Mouse (Mus musculus): ENCODE data around the gene Fxyd2. TPM values are rescaled to one million over a fixed set of nuclear protein-coding genes. Genes with fewer than 3 reads are reported as not detected.
A peak's percentile ranks its signal among the peaks of the same experiment; 100 is the strongest.

Fxyd2 gene
- polyA plus RNA-seq, 1 experiment from 2014 or later = 2,959 TPM

GRCm38 (mm10) chr9:45429951-45430697 is 30.7 kb downstream of the Fxyd2 start:
- peak overlapping the region; percentile 53 for H3K4me2 ChIP-seq (ENCODE audit: low read length)
- H3K27ac ChIP-seq = no peak overlapping the region
- no peaks in the 10 kb centered on the region for H3K9me3 ChIP-seq (replicated peaks; ENCODE audit: low read length)
- no peaks in the 10 kb centered on the region for H3K36me3 ChIP-seq (ENCODE audit: insufficient read depth, low read length)
- DNase-seq (ENCODE audit: low spot score) (no peak), ATAC-seq (replicated peaks; ENCODE audit: low FRiP score, low read depth) (0 out of 2 replicates have a peak, but pooled peaks have one; percentile 25)
- 0 out of 2 replicates have a peak overlapping the region, but pooled peaks have one; percentile 31 for H3K9ac ChIP-seq (ENCODE audit: low read depth, low read length)
- peak overlapping the region; percentile 26 for H3K4me3 ChIP-seq (replicated peaks; ENCODE audit: low read depth, low read length)
- TF ChIP-seq CTCF (IDR thresholded peaks at IDR 0.05; ENCODE audit: low read depth) = no peak
- WGBS = 2% methylated on average over 50 of the region's 54 CpGs
- peaks cover 43% of the 10 kb centered on the region for H3K27me3 ChIP-seq (ENCODE audit: insufficient read depth, low read length)
- peaks cover 9% of the 10 kb centered on the region for H3K4me1 ChIP-seq (replicated peaks; ENCODE audit: insufficient read depth, low read length)

GRCm38 (mm10) chr9:45430698-45430959 is 31.2 kb downstream of the Fxyd2 start:
- ATAC-seq (replicated peaks; ENCODE audit: low FRiP score, low read depth) (no peak), DNase-seq (ENCODE audit: low spot score) (no peak)
- Histone ChIP-seq H3K4me3 (replicated peaks; ENCODE audit: low read depth, low read length) (peak overlapping the region; percentile 26), H3K9me3 (replicated peaks; ENCODE audit: low read length) (no peaks in the 10 kb centered on the region), H3K4me1 (replicated peaks; ENCODE audit: insufficient read depth, low read length) (peaks cover 9% of the 10 kb centered on the region), H3K27me3 (ENCODE audit: insufficient read depth, low read length) (peaks cover 43% of the 10 kb centered on the region), H3K4me2 (ENCODE audit: low read length) (peak overlapping the region; percentile 53), H3K27ac (no peak overlapping the region), H3K36me3 (ENCODE audit: insufficient read depth, low read length) (no peaks in the 10 kb centered on the region), H3K9ac (ENCODE audit: low read depth, low read length) (peak overlapping the region; percentile 31; the same call in 1 of the 2 replicates)
- no peak for TF ChIP-seq CTCF (IDR thresholded peaks at IDR 0.05; ENCODE audit: low read depth)
- WGBS = 2% methylated on average over 13 of the region's 17 CpGs

- H3K36me3 ChIP-seq (ENCODE audit: insufficient read depth, low read length) = no peaks in the 10 kb centered on the region
- H3K4me1 ChIP-seq (replicated peaks; ENCODE audit: insufficient read depth, low read length) = peaks cover 9% of the 10 kb centered on the region
- no peaks in the 10 kb centered on the region for H3K9me3 ChIP-seq (replicated peaks; ENCODE audit: low read length)
- peak overlapping the region; percentile 53 for H3K4me2 ChIP-seq (ENCODE audit: low read length)
- peaks cover 43% of the 10 kb centered on the region for H3K27me3 ChIP-seq (ENCODE audit: insufficient read depth, low read length)
- peak overlapping the region; percentile 26 for H3K4me3 ChIP-seq (replicated peaks; ENCODE audit: low read depth, low read length)
- no peak overlapping the region for H3K27ac ChIP-seq
- DNase-seq (ENCODE audit: low spot score) (no peak), ATAC-seq (replicated peaks; ENCODE audit: low FRiP score, low read depth) (0 out of 2 replicates have a peak, but pooled peaks have one; percentile 36)
- TF ChIP-seq CTCF (IDR thresholded peaks at IDR 0.05; ENCODE audit: low read depth) = no peak
- H3K9ac ChIP-seq (ENCODE audit: low read depth, low read length) = no peak overlapping the region
- 1% methylated on average over 26 of the region's 26 CpGs for WGBS
Measured at GRCm38 (mm10) chr9:45431150-45431549, 31.7 kb downstream of the Fxyd2 start.

GRCm38 (mm10) chr9:45432639-45433038 is 33.2 kb downstream of the Fxyd2 start:
- Histone ChIP-seq H3K4me3 (replicated peaks; ENCODE audit: low read depth, low read length) (no peak overlapping the region), H3K9me3 (replicated peaks; ENCODE audit: low read length) (no peaks in the 10 kb centered on the region), H3K9ac (ENCODE audit: low read depth, low read length) (no peak overlapping the region), H3K4me1 (replicated peaks; ENCODE audit: insufficient read depth, low read length) (peaks cover 9% of the 10 kb centered on the region), H3K27ac (no peak overlapping the region), H3K36me3 (ENCODE audit: insufficient read depth, low read length) (no peaks in the 10 kb centered on the region), H3K27me3 (ENCODE audit: insufficient read depth, low read length) (peaks cover 43% of the 10 kb centered on the region), H3K4me2 (ENCODE audit: low read length) (no peak overlapping the region)
- ATAC-seq (replicated peaks; ENCODE audit: low FRiP score, low read depth) (no peak), DNase-seq (ENCODE audit: low spot score) (no peak)
- WGBS = 75% methylated on average over 12 of the region's 12 CpGs
- TF ChIP-seq CTCF (IDR thresholded peaks at IDR 0.05; ENCODE audit: low read depth) = no peak

GRCm38 (mm10) chr9:45433119-45433518 is 33.6 kb downstream of the Fxyd2 start:
- Histone ChIP-seq H3K9me3 (replicated peaks; ENCODE audit: low read length) (no peaks in the 10 kb centered on the region), H3K9ac (ENCODE audit: low read depth, low read length) (no peak overlapping the region), H3K27me3 (ENCODE audit: insufficient read depth, low read length) (peaks cover 43% of the 10 kb centered on the region), H3K36me3 (ENCODE audit: insufficient read depth, low read length) (no peaks in the 10 kb centered on the region), H3K4me2 (ENCODE audit: low read length) (no peak overlapping the region), H3K4me1 (replicated peaks; ENCODE audit: insufficient read depth, low read length) (peaks cover 9% of the 10 kb centered on the region), H3K27ac (no peak overlapping the region), H3K4me3 (replicated peaks; ENCODE audit: low read depth, low read length) (no peak overlapping the region)
- no peak for DNase-seq (ENCODE audit: low spot score)
- 79% methylated on average over 9 of the region's 9 CpGs for WGBS
- no peak for TF ChIP-seq CTCF (IDR thresholded peaks at IDR 0.05; ENCODE audit: low read depth)
- ATAC-seq (replicated peaks; ENCODE audit: low FRiP score, low read depth) = no peak

GRCm38 (mm10) chr9:45434171-45434570 is 34.7 kb downstream of the Fxyd2 start:
- WGBS = 78% methylated on average over 2 of the region's 2 CpGs
- H3K27me3 ChIP-seq (ENCODE audit: insufficient read depth, low read length) = peaks cover 37% of the 10 kb centered on the region
- no peak overlapping the region for H3K4me2 ChIP-seq (ENCODE audit: low read length)
- H3K9ac ChIP-seq (ENCODE audit: low read depth, low read length) = no peak overlapping the region
- no peaks in the 10 kb centered on the region for H3K9me3 ChIP-seq (replicated peaks; ENCODE audit: low read length)
- no peak for DNase-seq (ENCODE audit: low spot score)
- H3K36me3 ChIP-seq (ENCODE audit: insufficient read depth, low read length) = no peaks in the 10 kb centered on the region
- no peak overlapping the region for H3K27ac ChIP-seq
- no peak overlapping the region for H3K4me3 ChIP-seq (replicated peaks; ENCODE audit: low read depth, low read length)
- no peak for ATAC-seq (replicated peaks; ENCODE audit: low FRiP score, low read depth)
- no peak for TF ChIP-seq CTCF (IDR thresholded peaks at IDR 0.05; ENCODE audit: low read depth)
- peaks cover 9% of the 10 kb centered on the region for H3K4me1 ChIP-seq (replicated peaks; ENCODE audit: insufficient read depth, low read length)

Measured in kidney, postnatal 0 days (tissue).